Mouse (Mus musculus) cerebellum, postnatal 14 days (tissue): ENCODE data around the gene Hsd17b2.

Source experiments
- DNase-seq, 2 experiments: peaks; one replicate each; pipeline ENCODE4 v3.0.0; 2021; ENCODE audit warnings: mixed read lengths in 2 of 2

The Hsd17b2 gene

DNA sequence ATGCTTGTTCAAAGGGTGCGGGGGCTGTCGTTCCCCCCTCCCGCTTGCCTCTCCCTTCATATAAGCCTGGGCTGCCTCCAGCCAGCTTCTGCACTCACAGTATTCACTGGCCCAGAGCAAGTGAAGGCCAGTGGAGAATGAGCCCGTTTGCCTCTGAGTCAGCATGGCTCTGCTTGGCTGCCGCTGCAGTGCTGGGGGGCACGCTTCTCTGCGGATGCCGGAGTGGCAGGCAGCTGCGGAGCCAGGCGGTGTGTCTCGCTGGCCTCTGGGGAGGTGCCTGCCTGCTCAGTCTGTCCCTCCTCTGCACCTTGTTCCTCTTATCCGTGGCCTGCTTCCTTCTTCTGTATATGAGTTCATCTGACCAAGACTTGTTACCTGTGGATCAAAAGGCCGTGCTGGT lies at the start of gene Hsd17b2:
TSS of gene Hsd17b2 (plus strand) at position 46 of the 400 bp plus-strand sequence.
- DNase-seq = no peak

DNA sequence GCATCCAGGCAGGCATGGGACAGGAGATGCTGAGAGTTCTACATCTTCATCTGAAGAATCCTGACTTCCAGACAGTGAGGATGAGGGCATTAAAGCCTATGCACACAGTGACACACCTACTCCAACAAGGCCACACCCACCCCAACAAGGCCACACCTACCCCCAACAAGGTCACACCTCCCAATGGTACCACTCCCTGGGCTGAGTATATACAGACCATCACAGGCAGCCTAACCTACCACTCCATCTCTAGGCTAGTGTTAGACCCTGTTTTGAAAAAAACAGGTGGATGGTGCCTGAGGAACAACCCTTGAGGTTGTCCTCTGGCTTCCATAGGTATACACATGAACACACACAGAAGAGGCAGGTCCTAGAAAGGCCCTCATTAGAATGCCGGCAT lies 49.4 kb upstream of the Hsd17b2 start:
- DNase-seq = no peak

DNA sequence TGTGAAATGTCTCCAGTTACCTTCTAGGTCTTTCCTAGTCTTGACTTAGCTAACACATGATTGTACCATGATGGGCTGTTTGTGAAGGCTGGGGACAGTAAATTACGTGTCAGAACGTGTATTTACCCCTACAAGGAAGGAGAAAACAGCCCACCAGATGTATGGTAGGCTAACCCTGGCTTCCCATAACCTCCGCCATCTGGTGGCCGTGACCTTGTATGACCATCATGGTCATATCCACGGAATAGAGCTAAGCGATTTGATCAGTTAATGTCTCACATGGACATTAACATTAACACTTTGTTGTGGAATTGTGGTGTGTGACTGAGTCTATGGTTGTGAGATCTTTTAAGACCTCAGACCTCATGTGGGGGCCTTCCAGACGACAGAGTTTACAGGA lies 42.7 kb upstream of the Hsd17b2 start:
- no peak for DNase-seq

DNA sequence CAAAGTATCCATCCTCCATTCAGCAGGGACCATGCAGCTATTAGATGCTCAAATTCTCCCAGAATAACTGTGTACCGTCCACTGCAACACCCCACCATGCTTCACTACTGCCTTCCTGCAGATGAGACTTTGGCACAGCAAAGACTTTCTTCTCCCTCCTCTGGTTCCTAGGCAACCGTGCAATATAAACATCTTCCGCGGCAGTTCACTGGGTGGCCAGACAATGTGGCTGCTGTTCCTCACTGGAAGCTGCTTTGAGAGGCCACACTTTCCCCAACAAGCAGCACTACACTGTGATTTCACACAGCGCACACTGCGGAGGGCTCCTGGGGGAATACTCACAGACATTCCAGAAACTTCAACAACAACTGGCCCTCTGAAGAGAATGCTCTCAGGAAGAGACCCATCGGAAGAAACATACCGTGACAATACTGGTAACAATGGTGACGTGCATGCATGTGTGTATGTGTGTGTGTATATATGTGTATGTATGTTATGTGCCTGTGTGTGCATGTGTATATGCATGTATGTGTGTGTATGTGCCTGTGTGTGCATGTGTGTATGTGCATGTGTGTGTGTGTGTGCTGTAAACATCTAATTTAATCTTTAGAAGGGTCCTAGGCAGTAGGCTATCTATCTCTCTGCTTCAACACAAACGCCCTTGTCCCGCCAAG lies 41.2 kb upstream of the Hsd17b2 start:
- no peak for DNase-seq

DNA sequence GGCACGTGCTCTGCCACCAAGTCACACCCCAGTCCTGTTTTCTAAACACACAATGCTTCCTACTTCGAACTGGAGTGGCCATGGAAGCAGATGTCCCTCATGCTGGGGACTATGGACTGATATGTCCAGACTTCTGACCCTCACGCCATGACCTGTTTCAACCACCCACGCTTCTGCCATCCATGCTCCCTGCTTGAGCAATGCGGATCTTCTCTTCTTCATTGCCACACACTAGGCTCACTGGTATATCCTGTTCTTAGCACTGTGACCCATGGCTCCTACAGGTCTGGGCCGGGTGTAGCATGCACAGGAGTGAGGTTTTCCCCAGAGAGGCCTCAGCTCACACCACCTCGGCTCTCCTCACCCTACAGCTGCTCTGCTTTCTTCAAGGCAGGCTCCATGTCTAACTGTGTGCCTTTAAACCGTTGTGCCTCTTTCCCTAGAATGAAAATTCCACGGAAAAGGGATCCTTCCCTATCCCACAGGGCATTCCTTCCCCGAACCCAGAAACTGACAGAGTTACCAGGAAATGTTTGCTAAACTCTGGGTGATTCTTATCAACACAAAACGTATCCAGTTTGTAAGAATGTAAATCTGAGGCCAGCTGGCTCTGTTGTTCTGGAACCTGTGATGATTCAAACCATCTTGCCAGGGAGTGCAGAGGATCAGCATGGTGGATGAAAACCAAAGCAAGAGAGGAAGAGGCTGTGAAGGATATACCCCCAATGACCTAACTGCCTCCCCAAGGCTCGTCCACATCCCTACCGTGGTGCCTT lies 34.2 kb upstream of the Hsd17b2 start:
- no peak for DNase-seq

DNA sequence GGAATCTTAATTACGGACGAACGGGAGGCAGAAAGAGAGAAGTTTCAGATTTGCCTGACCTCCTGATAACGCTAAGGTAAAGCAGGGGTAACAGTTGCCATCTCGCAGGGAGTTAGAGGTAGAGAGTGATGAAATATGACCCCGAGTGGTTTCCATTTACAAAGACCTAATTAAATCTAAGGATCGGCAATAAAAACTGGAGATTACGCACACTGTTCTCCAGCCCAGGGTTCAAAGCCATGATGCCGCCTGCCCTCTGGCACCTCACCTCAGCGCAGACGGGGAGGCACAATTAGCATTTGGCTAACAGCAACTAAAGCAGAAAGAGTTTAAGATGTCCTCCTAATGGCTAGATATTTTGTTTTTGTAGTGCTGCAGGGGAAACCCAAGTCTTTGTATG lies 31.2 kb upstream of the Hsd17b2 start:
- DNase-seq = no peak

DNA sequence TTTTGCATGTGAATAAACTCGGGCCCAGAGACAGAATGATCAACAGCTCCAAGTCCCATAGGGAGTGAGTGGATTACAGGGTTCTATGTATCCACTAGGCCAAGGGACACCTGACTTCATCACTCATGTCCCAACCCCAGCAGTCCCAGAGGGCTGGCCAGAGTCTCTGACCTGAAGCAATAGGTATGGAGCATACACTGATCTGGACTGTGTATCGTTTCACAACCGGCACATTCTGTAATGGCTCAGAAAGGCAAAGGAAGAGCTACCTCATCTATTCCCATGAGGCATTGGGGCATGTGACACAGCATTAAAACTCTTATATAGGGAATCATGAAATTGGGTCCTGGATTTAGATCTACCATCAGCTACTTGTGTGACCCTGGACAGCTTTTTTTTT lies 29.1 kb upstream of the Hsd17b2 start:
- DNase-seq = no peak

DNA sequence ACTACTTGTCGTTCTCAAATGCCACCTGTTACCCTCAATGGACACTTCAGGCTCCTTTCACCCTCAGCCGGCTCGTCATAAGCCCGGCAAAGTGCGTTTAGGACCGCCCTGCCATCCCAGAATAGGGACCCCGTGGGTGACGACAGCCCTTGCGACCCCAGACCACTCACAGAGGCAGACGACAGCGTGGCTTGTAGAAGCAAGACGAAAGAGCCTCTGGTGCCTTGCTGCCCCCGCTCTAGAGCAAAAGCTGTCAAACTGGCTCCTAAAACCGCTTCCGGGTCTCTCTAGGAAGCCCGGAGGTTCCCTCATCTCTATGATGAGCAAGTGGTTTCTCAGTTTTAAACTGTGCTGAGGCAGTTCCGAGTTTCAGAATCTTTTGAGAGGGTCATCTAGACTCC lies 28.3 kb upstream of the Hsd17b2 start, which contains the start of gene Sdr42e1:
TSS of gene Sdr42e1 (minus strand) at position 260 of the 401 bp plus-strand sequence.
- peak; percentile 31 to 34 for DNase-seq

DNA sequence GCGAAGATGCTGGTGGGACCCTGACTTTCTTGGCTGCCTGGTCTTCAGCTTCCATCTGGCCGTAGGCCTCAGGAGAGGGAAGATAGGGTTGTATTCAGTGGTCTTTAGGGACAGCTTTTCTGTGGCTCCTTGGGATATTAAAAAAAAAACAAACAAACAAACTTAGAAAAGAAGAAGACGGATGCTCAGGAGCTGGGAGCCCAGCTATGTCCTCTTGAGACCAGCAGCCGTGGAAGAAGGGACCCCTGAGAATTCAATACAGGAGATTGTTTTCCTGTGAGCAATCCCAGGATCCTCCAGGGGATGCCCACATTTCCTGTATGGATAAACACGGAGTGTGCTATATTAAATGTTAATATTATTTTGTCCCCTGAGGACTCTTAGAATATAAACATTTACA lies 26.5 kb upstream of the Hsd17b2 start:
- DNase-seq = no peak

DNA sequence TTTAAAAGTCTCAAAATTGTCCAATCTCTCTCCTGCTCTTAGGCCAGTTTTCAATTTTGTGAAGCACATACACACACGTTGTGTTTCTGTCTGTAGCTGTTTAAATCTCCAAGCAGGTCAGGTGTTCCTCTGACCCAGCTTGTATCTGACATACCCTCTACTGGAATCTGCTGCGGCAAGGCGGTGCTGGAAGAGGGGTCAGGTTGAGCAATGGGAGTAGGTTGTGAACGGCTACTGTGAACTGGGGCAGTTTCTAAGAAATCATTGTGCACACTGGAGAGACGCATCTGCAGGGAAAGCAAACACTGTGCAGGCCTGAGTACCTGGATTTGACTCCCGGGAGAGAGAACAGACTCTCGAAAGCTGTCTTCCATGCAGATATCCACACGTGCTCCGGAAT lies 25.2 kb upstream of the Hsd17b2 start:
- no peak for DNase-seq

DNA sequence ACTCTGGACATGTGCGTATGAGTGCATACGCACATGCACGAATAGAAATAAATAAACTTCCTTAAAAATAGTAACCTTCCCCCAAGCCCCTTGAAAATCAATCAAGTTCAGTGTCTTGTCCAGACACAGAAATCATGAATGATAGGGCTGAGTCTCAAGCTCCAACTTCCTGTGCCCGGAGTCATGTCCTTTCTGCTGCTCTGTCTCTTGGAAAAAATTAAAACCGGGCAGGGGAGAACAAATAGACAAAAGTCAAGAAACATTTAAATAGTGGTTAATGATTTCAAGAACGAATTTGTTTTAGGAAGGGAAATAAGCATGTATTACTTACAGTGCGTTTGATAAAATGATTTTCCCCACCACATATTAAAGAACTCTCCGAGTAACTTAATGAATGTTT lies 24.7 kb upstream of the Hsd17b2 start:
- no peak for DNase-seq

DNA sequence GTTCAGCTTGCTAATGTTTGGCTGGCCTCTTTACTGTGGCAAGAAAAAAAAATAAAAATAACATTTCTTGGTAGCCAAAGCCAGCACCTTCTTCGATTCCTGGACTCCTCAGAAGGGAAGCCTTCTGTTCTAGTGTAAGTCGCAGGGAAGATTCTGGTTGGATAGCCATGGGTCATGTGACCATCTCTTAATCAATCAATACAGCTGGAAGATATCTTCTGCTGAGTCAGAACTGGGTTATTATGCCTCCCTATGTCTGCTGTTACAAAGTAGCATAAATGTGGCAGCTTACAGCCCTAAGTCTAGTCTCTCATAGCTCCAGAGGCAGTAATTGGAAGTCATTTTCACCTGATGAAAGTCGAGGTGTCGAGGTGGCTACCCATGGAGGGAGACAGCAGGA lies 23.1 kb upstream of the Hsd17b2 start:
- no peak for DNase-seq

DNA sequence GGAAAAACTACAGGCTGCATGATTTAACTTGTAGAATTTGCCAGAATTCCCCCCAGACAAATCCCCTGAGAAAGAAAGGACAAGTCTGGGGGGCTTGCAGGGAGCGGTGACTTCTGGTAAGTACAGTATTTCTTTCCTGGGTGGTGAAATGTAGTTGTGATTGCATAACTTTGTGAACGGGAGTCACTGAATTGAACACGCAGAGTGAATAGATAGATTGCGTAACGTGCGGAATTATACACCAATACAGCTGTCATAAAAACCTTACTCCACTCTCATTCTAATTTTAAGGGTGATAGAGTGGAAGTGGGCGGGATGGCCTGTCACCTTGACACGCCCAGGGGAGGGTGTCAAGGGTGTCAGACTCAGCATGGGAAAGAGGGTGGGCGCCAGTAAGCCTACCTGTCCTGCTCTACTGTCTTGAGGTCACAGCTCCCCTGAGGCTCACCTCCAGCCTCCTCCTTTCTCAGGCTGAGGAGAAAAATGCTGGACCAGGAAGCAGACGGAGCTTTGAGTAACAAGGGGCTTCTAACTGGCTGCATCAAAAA lies 17.7 kb upstream of the Hsd17b2 start:
- no peak for DNase-seq

DNA sequence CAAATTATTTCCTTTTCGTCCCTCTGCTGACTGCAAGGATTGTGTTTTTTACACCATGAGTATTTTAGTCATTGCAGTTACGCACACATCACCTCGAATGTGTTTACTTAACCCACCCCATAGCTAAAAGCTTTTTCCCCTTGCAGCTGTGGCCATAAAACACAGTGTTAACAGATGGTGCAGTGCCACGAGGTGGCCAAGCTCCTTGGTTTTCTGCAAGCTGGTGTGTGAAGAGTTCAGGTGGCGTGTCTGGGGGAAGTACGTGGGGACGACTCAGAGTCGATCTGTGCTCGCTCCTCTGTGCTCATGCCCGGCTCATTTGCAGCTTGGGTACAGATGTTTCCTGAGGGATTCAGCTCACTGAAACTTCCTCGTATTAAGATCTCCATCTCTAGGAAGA lies 17.2 kb upstream of the Hsd17b2 start:
- no peak for DNase-seq

DNA sequence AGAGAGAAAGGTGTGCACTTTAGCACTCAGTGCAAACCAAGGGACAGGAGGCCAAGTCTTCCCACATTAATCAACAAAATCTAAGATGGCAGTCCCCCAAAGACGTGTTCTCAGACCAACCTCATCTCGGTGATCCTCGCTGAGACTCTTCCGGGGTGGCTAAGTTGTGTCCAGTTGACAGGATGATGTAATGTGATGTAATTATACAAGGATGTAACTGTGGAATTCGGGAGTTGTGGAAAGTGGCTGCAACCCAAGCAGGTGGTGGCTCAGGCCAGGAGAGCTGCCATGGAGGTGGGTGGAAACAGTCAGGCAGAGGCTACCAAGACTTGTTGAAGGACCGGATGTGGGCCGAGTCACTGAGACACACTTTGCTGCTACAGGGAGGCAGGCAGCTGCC lies 13.8 kb upstream of the Hsd17b2 start:
- no peak for DNase-seq

DNA sequence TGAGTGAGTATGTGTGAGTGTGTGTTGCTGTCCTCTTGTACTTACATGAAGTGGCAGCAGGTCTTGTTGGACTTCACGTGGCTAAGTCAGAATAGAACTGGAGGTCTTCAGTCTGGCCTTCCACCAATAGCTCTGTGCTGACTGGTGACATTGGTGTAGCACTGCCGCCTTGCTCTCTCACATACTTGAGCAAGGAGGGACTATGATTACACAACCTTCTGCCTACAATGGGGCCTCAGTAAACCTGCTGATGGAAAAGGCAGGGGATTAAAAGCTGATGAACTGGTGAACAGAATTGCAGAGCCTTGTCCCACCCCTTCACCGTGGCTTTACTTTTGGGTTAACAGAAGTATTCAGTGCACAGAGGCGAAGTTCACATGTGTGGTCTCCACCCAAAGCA lies 9.6 kb upstream of the Hsd17b2 start:
- DNase-seq = no peak

DNA sequence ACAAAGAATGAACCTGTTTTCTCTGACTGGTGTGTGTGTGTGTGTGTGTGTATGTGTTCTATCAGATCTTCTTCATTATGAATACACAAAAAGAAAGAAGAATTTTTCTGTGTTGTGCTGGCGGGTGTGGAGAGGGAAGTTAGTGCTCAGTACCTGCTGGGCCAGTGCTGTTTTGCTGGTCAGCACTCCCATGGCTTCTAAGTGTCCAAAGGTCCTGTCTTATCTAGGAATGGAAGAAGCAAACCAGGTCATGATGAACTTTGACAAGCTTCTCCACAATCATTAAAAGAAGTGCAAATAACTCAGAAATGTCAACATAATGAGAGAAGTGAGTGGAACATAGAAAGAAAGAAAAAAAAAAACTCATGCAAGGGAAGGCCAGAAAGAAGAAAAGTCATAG lies 6.1 kb upstream of the Hsd17b2 start:
- DNase-seq = no peak

DNA sequence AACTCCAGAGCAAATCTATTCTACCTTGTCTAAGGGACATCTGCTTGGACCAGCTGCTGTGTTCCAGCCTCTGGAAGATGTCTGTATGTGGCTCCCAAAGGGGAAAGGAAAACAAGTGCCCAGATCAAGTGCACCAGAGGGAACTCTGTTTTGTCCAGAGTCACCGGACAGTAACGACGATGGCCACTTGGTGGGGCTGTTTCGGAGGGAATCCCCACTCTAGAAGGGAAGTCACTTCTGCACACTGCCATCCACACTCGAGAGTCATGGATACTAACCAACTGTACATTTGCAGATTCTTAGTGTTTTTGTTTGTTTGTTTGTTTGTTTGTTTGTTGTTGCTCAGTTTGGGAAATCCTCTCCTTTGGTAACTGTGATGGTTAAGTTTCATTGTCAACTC lies 4.5 kb upstream of the Hsd17b2 start:
- peak; percentile 51 to 76 for DNase-seq

DNA sequence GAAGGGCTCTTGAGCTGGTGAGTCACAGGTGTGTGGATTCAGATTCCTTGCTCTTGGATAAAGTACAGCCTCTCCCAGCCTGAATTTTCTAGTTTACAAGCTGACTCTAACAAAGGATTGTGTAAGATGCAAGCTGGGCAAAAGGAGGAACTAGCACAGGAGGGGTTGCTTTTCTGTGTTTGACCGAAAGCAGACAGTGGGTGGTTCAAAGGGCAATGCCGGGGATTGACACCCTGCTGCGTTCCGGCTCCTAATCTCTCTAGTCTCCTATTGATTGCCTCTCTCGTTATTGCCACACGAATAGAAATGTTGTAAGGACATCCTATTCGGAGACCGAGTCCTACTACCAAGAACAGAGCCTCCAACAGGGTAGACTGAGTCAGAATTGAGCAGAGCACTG lies 1.0 kb upstream of the Hsd17b2 start:
- no peak for DNase-seq

DNA sequence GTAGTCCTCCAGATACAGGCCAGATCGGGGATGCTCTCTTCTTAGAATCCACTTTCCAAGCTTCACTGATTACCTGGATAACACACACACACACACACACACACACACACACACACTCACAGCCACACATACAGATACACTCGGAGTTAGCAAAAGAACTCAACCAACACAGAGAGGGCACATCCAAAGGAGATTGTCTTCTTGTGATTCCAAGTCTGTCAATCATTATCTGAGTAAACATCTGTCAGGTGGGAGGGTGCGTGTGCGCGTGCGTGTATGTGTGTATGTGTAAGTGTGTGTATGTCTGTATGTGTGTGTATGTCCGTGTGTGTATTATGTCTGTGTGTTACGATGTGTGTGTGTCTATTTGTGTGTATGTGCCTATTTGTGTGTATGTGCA lies 458 bp upstream of the Hsd17b2 start:
- no peak for DNase-seq

DNA sequence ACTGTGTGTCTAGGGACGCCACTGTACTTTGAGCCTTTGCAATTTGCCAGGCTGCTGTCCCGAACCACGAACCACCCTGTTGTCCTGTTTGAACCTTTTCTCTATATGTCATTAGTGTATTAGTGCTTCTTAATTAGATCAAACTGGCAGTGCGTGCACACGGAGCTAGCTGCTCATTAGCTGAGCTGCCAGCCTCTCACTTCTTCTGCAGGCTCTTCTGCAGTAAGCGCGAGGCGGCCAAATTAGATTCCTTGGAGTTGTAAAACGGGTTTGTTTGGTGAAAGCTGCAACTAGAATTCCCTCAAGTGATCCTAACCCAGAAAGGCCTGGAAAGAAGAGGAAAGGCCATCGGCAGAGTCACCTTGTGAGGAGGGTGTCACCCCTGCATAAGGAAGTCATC lies 997 bp downstream of the Hsd17b2 start:
- no peak for DNase-seq

DNA sequence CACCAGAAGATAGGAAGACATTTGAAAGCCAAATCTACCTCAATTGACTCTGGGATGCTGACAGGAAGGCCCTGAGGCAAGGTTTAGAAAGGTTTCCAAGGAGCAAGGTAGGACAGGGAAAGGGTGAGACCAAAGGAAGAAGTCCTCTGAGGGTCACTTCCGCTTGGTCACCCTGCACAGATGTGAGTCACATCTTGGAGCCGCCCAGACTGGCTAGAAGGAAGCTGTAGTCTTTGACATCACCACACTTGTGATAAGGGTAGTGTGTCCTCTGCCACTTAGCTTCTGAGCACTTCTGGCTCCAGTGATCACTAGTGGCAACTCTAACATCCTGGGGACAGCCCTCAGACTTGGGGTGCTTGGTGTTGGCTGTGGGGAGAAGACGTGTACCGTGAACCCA lies 4.4 kb downstream of the Hsd17b2 start:
- DNase-seq = no peak

DNA sequence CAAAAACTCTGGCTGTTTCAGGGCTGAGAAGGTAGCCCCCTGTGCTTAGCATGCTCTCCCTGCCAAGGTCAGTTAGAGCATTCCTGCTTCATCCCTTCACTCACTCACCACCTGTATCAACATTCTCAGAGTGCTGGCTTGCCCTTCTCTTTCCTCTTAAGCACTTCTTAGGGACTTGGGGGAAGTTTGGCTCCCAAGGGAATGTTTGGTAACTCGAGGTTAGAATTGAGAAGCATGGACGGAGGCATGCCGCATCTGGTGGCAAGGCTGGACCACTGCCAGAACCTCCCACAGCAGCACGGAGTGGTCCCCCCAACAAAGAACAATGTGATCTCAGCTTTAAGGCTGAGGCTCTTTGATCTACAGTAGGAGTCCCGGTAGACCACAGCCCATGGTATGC lies 10.5 kb downstream of the Hsd17b2 start:
- DNase-seq = no peak

DNA sequence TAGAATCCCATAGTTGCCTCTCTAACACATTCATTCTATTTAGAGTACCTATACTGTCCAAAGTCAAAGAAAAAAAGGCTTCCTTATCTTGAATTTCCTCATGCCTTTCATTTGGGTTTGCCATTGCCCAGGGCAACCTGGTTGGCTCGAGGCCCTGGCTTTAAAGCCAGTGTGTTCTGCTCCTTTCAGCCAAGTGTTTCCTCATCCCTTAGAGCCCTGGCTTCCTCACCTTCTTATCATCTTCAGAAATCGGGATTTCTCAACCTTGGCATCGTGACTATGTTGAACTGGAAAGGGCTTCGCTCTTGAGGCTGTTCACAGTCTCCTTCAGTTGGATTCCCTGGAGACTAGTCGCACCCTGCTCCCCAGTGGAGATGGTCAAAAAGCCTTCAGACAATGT lies 12.9 kb downstream of the Hsd17b2 start:
- DNase-seq = no peak
